Mouse (Mus musculus) forebrain, embryonic 16.5 days (tissue): ENCODE data around the gene Gnb1. TPM values are rescaled to one million over a fixed set of nuclear protein-coding genes. Genes with fewer than 3 reads are reported as not detected.

Experiments used
- ATAC-seq: fragments of 200-750 bp; cut with Nextera tagmentation; 2 replicates; pipeline ENCODE4 v1.8.0; 2017; ENCODE audit warnings: mild to moderate bottlenecking, moderate library complexity
- H3K27ac ChIP-seq: fragments of 300-500 bp; sonication (generic); 2 replicates; pipeline ENCODE4 v1.5.1; 2014; ENCODE audit warnings: low read length, control low read depth
- H3K27me3 ChIP-seq: fragments of 300-500 bp; sonication (generic); replicated peaks from 2 replicates; pipeline ENCODE4 v1.6.1; 2014; ENCODE audit warnings: low read length; ENCODE audit not compliant: control insufficient read depth, insufficient read depth
- H3K36me3 ChIP-seq: fragments of 300-500 bp; sonication (generic); 2 replicates; pipeline ENCODE4 v1.6.1; 2014; ENCODE audit not compliant: control insufficient read depth, insufficient read depth
- H3K4me1 ChIP-seq: fragments of 300-500 bp; sonication (generic); replicated peaks from 2 replicates; pipeline ENCODE4 v1.6.1; 2014; ENCODE audit warnings: low read length; ENCODE audit not compliant: control insufficient read depth, insufficient read depth
- H3K4me2 ChIP-seq: fragments of 300-500 bp; sonication (generic); 2 replicates; pipeline ENCODE4 v1.6.1; 2014; ENCODE audit warnings: mild to moderate bottlenecking, low read length, control low read depth
- H3K4me3 ChIP-seq: fragments of 300-500 bp; sonication (generic); replicated peaks from 2 replicates; pipeline ENCODE4 v1.5.1; 2014; ENCODE audit warnings: mild to moderate bottlenecking, low read length, control low read depth
- H3K9ac ChIP-seq: fragments of 300-500 bp; sonication (generic); replicated peaks from 2 replicates; pipeline ENCODE4 v1.6.1; 2014; ENCODE audit warnings: low read depth, low read length, control low read depth
- H3K9me3 ChIP-seq: fragments of 300-500 bp; sonication (generic); 2 replicates; pipeline ENCODE4 v1.6.1; 2016; ENCODE audit warnings: low read length; ENCODE audit not compliant: control insufficient read depth
- WGBS: fragments of 180-500 bp; shearing (Covaris S2); extraction: QIAGEN DNeasy Blood & Tissue Kit; methylation state at CpG from one replicate; pipeline ENCODE4 v1.1.7; 2014; 5-methylcytosine and 5-hydroxymethylcytosine counted together
- polyA plus RNA-seq: library from polyadenylated mRNA; unstranded; fragments of >200 nt; fragmentation: Nextera tagmentation; extraction: Ambion mirVana; gene quantifications from 2 replicates; pipeline ENCODE4 v1.2.1, GENCODE M21; 2015

Gnb1 gene
- polyA plus RNA-seq, result 1,158 and 1,178 TPM in 2 replicates

DNA sequence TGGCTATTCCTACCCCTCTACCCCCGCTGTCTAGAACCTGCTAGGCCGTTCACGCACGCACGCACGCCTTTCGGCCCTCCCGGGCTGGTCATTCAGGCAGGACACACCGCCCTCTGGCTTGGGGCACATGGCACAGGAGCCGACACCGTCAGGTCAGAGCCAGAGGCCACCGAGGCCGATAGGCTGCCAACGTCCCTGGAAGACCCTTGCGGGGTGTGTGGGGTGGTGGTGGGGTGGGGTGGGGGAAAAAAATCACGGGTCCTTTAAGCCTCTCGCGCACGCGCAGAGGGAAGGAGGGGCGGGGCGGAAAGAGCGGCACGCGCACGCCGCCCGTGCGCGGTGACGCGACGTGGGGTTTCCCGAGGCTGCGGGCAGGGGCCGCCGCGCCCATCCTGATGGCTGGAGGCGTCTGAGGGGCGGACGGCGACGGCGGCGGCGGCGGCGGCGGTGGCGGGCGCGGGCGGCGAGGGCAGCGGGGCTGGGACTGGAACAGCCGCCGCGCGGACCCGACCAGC is at the start of gene Gnb1:
Gene Gnb1 (plus strand): TSS at position 372 of the 515 bp plus-strand sequence.
- H3K4me3 ChIP-seq, result peak within 1 kb of the TSS; percentile 100
- peak within 1 kb of the TSS; percentile 94 for H3K4me2 ChIP-seq
- H3K27me3 ChIP-seq, result no peaks in the 10 kb centered on the region
- H3K9ac ChIP-seq, result peak within 1 kb of the TSS; percentile 100
- H3K36me3 ChIP-seq, result no peaks in the 10 kb centered on the region
- WGBS, result 1% methylated on average over 39 of the region's 60 CpGs
- H3K27ac ChIP-seq, result peak within 1 kb of the TSS; percentile 93
- H3K9me3 ChIP-seq, result no peaks in the 10 kb centered on the region
- peaks cover 28% of the 10 kb centered on the region for H3K4me1 ChIP-seq
- peak; percentile 84 for ATAC-seq

DNA sequence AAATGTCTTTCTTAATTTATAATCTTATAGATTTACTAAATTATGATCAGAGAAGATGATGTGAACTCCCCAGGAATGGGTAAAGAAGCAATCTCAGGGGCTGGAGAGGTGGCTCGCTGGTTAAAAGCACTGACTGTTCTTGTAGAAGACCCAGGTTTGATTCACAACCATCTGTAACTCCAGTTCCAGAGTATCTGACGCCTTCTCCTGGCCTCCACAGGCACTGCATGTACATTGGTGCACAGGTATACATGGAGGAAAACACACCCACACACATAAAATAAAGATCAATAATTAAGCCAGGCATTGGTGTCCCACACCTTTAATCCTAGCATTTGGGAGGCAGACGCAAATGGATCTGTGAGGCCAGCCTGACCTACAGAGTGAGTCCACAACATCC is 48.4 kb upstream of the Gnb1 start:
- Histone ChIP-seq H3K36me3 (no peaks in the 10 kb centered on the region), H3K4me2 (no peak overlapping the region), H3K27ac (no peak overlapping the region), H3K4me1 (no peaks in the 10 kb centered on the region), H3K4me3 (no peak overlapping the region), H3K27me3 (no peaks in the 10 kb centered on the region), H3K9me3 (no peaks in the 10 kb centered on the region), H3K9ac (no peak overlapping the region)
- 77% methylated on average over 3 of the region's 3 CpGs for WGBS
- ATAC-seq, result no peak

DNA sequence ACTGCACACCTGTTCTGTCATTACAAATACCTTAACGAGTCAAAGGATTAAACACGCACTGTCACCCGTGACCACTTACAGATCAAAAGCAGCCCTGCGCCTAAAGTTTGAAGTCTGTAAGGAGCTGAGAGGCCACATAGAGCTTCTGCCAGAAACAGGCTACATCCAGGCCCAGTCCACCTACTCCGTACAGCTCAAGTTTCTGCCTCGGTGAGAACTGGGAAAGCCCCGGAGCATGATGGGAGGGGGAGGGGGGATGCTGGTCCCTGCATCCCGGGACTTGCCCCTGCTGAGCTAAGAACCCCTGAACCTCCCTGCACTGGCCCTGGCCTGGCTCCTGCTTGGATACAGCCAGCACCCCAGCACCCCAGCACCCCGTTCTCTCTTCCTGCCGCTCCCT is 39.6 kb upstream of the Gnb1 start:
- H3K27me3 ChIP-seq, result no peaks in the 10 kb centered on the region
- no peak overlapping the region for H3K9ac ChIP-seq
- no peak for ATAC-seq
- no peak overlapping the region for H3K27ac ChIP-seq
- 34% methylated on average over 10 of the region's 10 CpGs for WGBS
- no peaks in the 10 kb centered on the region for H3K36me3 ChIP-seq
- H3K4me2 ChIP-seq, result no peak overlapping the region
- H3K4me3 ChIP-seq, result no peak overlapping the region
- H3K9me3 ChIP-seq, result no peaks in the 10 kb centered on the region
- no peaks in the 10 kb centered on the region for H3K4me1 ChIP-seq

DNA sequence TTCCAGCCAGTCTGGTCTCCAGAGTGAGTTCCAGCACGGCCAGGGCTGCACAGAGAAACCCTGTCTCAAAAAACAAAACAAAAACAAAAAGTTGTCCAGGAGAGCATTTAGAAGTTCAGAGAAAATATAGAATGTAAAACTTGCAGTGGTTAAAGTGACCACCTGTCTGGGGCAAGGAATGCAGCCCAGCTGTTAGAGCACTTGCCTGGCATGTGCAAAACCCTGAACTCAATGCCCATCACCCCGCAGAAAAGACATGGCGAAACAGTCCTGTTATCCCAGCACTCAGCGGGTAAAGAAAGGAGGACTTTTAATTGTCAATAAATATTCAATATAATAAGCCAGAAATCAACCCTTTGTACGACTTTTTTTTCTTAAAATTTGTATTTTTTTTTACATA is 32.6 kb upstream of the Gnb1 start:
- H3K36me3 ChIP-seq, result no peaks in the 10 kb centered on the region
- H3K4me3 ChIP-seq, result no peak overlapping the region
- H3K4me2 ChIP-seq, result no peak overlapping the region
- no peak overlapping the region for H3K9ac ChIP-seq
- no peaks in the 10 kb centered on the region for H3K9me3 ChIP-seq
- no peaks in the 10 kb centered on the region for H3K27me3 ChIP-seq
- H3K4me1 ChIP-seq, result no peaks in the 10 kb centered on the region
- no peak overlapping the region for H3K27ac ChIP-seq
- 86% methylated on average over 5 of the region's 5 CpGs for WGBS
- ATAC-seq, result no peak

DNA sequence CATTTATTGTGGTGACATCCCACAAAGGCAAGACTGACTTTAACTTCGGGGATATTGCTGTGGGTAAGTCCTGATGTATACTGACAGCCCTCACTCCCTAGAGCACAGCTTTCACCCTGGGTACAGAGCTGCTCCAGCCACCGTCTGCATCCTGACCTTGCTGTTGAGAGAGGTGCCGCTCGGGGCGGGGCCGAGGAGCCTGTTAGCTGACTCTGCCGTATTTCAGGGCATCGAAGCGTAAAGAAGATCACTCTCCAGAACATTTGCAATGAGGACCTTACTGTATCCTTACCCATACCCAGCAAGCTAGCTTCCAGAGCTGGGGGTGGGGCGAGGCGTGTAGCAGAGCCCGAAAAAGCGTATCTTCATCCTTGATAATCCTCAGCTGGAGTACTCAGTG is 28.1 kb upstream of the Gnb1 start:
- H3K4me1 ChIP-seq, result no peaks in the 10 kb centered on the region
- H3K4me3 ChIP-seq, result no peak overlapping the region
- H3K9me3 ChIP-seq, result no peaks in the 10 kb centered on the region
- ATAC-seq, result no peak
- H3K36me3 ChIP-seq, result no peaks in the 10 kb centered on the region
- WGBS, result 84% methylated on average over 13 of the region's 13 CpGs
- no peak overlapping the region for H3K4me2 ChIP-seq
- no peak overlapping the region for H3K9ac ChIP-seq
- H3K27me3 ChIP-seq, result no peaks in the 10 kb centered on the region
- H3K27ac ChIP-seq, result no peak overlapping the region

DNA sequence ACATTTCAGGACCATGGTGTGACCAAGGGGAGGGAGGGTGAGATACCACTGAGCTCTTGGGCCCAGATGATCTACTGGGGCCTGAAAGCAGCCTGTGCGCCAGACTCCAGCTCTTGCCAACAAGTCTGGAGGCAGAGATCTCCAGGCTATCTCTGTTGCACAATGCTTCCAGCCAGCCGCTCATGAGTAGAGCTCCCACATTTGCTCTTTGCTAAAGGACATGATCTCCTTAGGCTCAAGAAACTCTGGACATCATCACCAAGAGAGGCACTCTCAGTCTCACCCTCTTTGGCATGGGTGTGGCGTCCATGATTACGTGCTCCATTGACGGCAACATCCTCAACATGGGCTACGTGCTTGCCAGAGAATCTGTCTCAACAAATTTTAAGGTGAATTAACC is 27.6 kb upstream of the Gnb1 start:
- no peaks in the 10 kb centered on the region for H3K36me3 ChIP-seq
- 78% methylated on average over 6 of the region's 6 CpGs for WGBS
- H3K4me1 ChIP-seq, result no peaks in the 10 kb centered on the region
- H3K27me3 ChIP-seq, result no peaks in the 10 kb centered on the region
- H3K4me2 ChIP-seq, result no peak overlapping the region
- no peak overlapping the region for H3K9ac ChIP-seq
- H3K27ac ChIP-seq, result no peak overlapping the region
- H3K9me3 ChIP-seq, result no peaks in the 10 kb centered on the region
- no peak overlapping the region for H3K4me3 ChIP-seq
- ATAC-seq, result no peak

DNA sequence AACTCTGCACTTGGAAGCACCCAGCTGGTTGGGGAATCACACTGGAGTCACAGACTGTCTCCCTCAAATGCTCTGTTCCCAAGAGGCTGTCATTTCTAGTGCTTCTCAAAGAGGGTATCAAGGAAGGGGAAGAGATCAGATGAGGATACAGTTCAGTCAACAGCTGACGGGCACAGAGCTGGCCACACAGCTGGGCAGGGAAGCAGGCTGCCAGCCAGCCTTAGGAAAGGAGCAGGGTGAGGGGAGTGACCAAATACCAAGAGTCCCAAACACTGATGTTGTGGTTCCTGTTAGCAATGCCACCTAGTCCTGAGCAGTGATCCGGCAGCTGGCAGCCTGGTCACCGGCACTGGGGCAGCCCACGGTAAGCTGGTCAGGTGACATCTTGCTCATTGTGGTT is 27.1 kb upstream of the Gnb1 start:
- 81% methylated on average over 4 of the region's 4 CpGs for WGBS
- Histone ChIP-seq H3K9me3 (no peaks in the 10 kb centered on the region), H3K27me3 (no peaks in the 10 kb centered on the region), H3K27ac (no peak overlapping the region), H3K9ac (no peak overlapping the region), H3K36me3 (no peaks in the 10 kb centered on the region), H3K4me1 (peaks cover 2% of the 10 kb centered on the region; the same call in 1 of the 2 replicates), H3K4me3 (no peak overlapping the region), H3K4me2 (no peak overlapping the region)
- no peak for ATAC-seq

DNA sequence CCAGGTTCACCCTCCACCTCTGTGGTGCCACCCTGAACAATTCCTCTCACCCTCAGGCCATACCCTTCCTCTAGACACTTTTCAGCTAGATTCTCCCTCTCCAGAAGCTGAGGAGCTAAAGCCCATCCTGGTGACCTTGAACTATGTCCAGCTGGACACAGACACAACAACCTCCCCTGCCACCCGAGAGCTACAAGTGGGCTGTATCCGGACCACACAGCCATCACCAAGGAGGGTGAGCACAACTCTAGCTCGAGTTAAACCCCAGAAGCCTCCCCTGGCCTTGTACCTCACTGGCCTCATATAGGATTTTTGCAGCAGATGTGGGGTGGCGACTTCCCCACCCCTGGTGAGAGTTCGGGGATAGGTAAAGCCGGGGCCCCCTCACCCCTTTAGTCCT is 25.6 kb upstream of the Gnb1 start:
- no peak overlapping the region for H3K27ac ChIP-seq
- no peaks in the 10 kb centered on the region for H3K9me3 ChIP-seq
- no peaks in the 10 kb centered on the region for H3K36me3 ChIP-seq
- no peak overlapping the region for H3K9ac ChIP-seq
- ATAC-seq, result no peak
- no peak overlapping the region for H3K4me3 ChIP-seq
- WGBS, result 83% methylated on average over 6 of the region's 6 CpGs
- no peak overlapping the region for H3K4me2 ChIP-seq
- peaks cover 3% of the 10 kb centered on the region; the same call in 1 of the 2 replicates for H3K4me1 ChIP-seq
- 0 out of 2 replicates have a peak, but pooled peaks cover 2% of the 10 kb centered on the region for H3K27me3 ChIP-seq

DNA sequence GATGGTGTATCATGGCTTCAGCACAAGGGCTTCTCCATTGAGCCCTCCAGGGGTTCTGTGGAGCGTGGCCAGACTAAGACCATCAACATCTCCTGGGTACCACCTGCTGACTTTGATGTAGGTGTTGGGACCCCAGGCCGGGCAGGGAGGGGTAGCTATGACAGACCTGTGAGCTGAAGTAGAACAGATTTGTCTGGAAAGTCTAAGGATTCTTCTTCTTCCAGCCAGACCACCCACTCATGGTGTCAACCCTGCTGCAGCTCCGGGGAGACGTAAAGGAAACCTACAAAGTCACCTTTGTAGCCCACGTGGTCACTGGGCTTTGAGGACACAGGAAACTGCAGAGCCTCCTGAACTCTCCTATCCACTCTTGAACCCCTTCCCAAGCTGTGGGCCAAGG is 25.1 kb upstream of the Gnb1 start:
- H3K27ac ChIP-seq, result no peak overlapping the region
- no peak for ATAC-seq
- no peaks in the 10 kb centered on the region for H3K9me3 ChIP-seq
- H3K4me2 ChIP-seq, result no peak overlapping the region
- H3K36me3 ChIP-seq, result no peaks in the 10 kb centered on the region
- WGBS, result 86% methylated on average over 5 of the region's 5 CpGs
- 0 out of 2 replicates have a peak, but pooled peaks cover 2% of the 10 kb centered on the region for H3K27me3 ChIP-seq
- H3K9ac ChIP-seq, result no peak overlapping the region
- no peak overlapping the region for H3K4me3 ChIP-seq
- peaks cover 3% of the 10 kb centered on the region; the same call in 1 of the 2 replicates for H3K4me1 ChIP-seq
